ENCODE assay signal across 8 mouse cellular contexts in genomic region chr6:116010541-116010940, GRCm38 (mm10). TPM values are rescaled to one million over a fixed set of nuclear protein-coding genes. Genes with fewer than 3 reads are reported as not detected.
DNase-seq lines count a peak whose midpoint lies in the region; ATAC-seq lines count a peak whose summit lies in the region.

No protein-coding gene starts in this region.

- no peak overlapping the region for H3K9ac ChIP-seq in neural tube, embryonic 14.5 days (replicated peaks; ENCODE audit: low read depth, low read length)

- no peaks in the 10 kb centered on the region for H3K9me3 ChIP-seq in neural tube, embryonic 14.5 days (ENCODE audit: control insufficient read depth, low read length)

- no peaks in the 10 kb centered on the region for H3K36me3 ChIP-seq in neural tube, embryonic 14.5 days (ENCODE audit: control insufficient read depth, insufficient read depth, low read length)

- H3K4me1 ChIP-seq in neural tube, embryonic 14.5 days (ENCODE audit: control insufficient read depth, insufficient read depth, low read length), result no peaks in the 10 kb centered on the region

- H3K4me3 ChIP-seq in neural tube, embryonic 14.5 days (ENCODE audit: low read depth, low read length), result no peak overlapping the region

- WGBS in large intestine, adult 2 months, result 5% methylated on average over 6 of the region's 6 CpGs
- WGBS in neural tube, embryonic 14.5 days, result 6% methylated on average over 6 of the region's 6 CpGs

- H3K4me2 ChIP-seq in neural tube, embryonic 14.5 days (ENCODE audit: low read depth, low read length), result no peak overlapping the region

- ATAC-seq in neural tube, embryonic 14.5 days (ENCODE audit: low read depth), result peak; percentile 68

- DNase-seq in CD4-positive, CD25-positive, alpha-beta regulatory T cell, adult 2 months (ENCODE audit: low read depth, low spot score), result peak; percentile 84
- peak; percentile 77 for DNase-seq in adrenal gland, adult 8-10 months
- DNase-seq in embryo, embryonic 11 days, result peak; percentile 72
- peak; percentile 71 to 78 for DNase-seq in gastrocnemius, postnatal 4 days (ENCODE audit: low spot score in 2 of 2)
- peak; percentile 58 for DNase-seq in large intestine, adult 2 months (ENCODE audit: low read depth, low spot score)
- peak; percentile 74 to 77 for DNase-seq in lung, adult 18-20 months
- DNase-seq in thymus, postnatal 14 days, result peak; percentile 76

- no peaks in the 10 kb centered on the region for H3K27me3 ChIP-seq in neural tube, embryonic 14.5 days (ENCODE audit: control insufficient read depth, insufficient read depth, low read length)

- no peak overlapping the region for H3K27ac ChIP-seq in neural tube, embryonic 14.5 days (ENCODE audit: low read depth, low read length)

RNA-seq across cellular contexts. Expression of gene Plxnd1, which starts 15.7 kb away (rescaled TPM):
- total RNA-seq in adrenal gland, adult 8-10 months (2022), result 100 to 1,000 TPM; 176 to 243 (median 208) TPM
- total RNA-seq in gastrocnemius, postnatal 4 days (2021), result 100 to 1,000 TPM; 125 to 133 TPM
- 12.9 and 20.1 TPM in 2 replicates for polyA plus RNA-seq in large intestine, adult 2 months (2012; rRNA removed)
- polyA plus RNA-seq in neural tube, embryonic 14.5 days (2014; fragmentation: Nextera tagmentation; extraction: Ambion mirVana), result 4.2 and 14.1 TPM in 2 replicates
